Mouse (Mus musculus): ENCODE measurements around the gene Rasgef1b. TPM values are rescaled to one million over a fixed set of nuclear protein-coding genes. Genes with fewer than 3 reads are reported as not detected.

Gene Rasgef1b
- total and polyA plus RNA-seq, 2 experiments = 4.0 to 20.4 TPM

DNA sequence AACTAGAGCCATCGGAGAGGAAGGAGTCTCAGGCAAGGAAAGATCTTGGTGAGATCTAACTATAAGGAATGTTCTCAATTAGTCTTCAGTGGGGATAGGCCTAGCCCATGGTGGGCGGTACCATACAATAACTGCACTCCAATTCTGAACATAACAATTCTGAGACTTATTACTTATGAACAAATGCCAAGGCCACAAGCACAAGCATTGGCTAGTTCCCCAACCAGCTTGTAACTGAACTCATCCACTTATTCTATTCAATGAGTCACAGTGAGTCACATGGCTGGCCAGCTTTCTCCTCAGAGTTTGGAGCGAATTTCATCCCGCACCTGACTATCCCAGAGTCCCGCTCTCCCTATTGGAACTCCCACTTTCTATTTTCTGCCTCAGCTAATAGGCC is 533.4 kb downstream of the Rasgef1b start:
- WGBS = 98% methylated on average over 5 of the region's 5 CpGs
- no peak for TF ChIP-seq POLR2A (IDR thresholded peaks at IDR 0.05; ENCODE audit: extremely low read depth, insufficient read depth, low read length)
- TF ChIP-seq CTCF (IDR thresholded peaks at IDR 0.05; ENCODE audit: low read depth, low read length) = no peak
- DNase-seq (ENCODE audit: extremely low read depth, low read depth, low spot score) = no peak
- H3K36me3 ChIP-seq (ENCODE audit: control insufficient read depth, insufficient read depth, low read length) = no peaks in the 10 kb centered on the region
- H3K4me3 ChIP-seq (ENCODE audit: insufficient read depth, low read depth, low read length) = no peak overlapping the region
- no peak overlapping the region for H3K9ac ChIP-seq (ENCODE audit: low read depth, low read length)
- no peaks in the 10 kb centered on the region for H3K4me1 ChIP-seq (ENCODE audit: control insufficient read depth, insufficient read depth, low read length)
- H3K79me2 ChIP-seq (ENCODE audit: control insufficient read depth, insufficient read depth, low read length) = no peaks in the 10 kb centered on the region
- H3K27ac ChIP-seq (replicated peaks; ENCODE audit: insufficient read depth, low read depth, low read length) = no peak overlapping the region
- no peaks in the 10 kb centered on the region for H3K27me3 ChIP-seq (ENCODE audit: control insufficient read depth, insufficient read depth, low read length)

GRCm38 (mm10) chr5:99190941-99191800 is 537.7 kb downstream of the Rasgef1b start:
- no peak overlapping the region for H3K4me3 ChIP-seq (ENCODE audit: insufficient read depth, low read depth, low read length)
- TF ChIP-seq CTCF (IDR thresholded peaks at IDR 0.05; ENCODE audit: low read depth, low read length) (no peak), POLR2A (IDR thresholded peaks at IDR 0.05; ENCODE audit: extremely low read depth, insufficient read depth, low read length) (no peak)
- peaks cover 3% of the 10 kb centered on the region; the same call in 1 of the 2 replicates for H3K27me3 ChIP-seq (ENCODE audit: control insufficient read depth, insufficient read depth, low read length)
- no peak overlapping the region for H3K9ac ChIP-seq (ENCODE audit: low read depth, low read length)
- H3K79me2 ChIP-seq (ENCODE audit: control insufficient read depth, insufficient read depth, low read length) = no peaks in the 10 kb centered on the region
- no peaks in the 10 kb centered on the region for H3K36me3 ChIP-seq (ENCODE audit: control insufficient read depth, insufficient read depth, low read length)
- DNase-seq (ENCODE audit: extremely low read depth, low read depth, low spot score) = no peak
- no peaks in the 10 kb centered on the region for H3K4me1 ChIP-seq (ENCODE audit: control insufficient read depth, insufficient read depth, low read length)
- 75% methylated on average over 26 of the region's 26 CpGs for WGBS
- no peak overlapping the region for H3K27ac ChIP-seq (replicated peaks; ENCODE audit: insufficient read depth, low read depth, low read length)

- no peak for TF ChIP-seq CTCF (IDR thresholded peaks at IDR 0.05; ENCODE audit: low read depth, low read length)
- TF ChIP-seq POLR2A (IDR thresholded peaks at IDR 0.05; ENCODE audit: extremely low read depth, insufficient read depth, low read length) = no peak
- H3K79me2 ChIP-seq (ENCODE audit: control insufficient read depth, insufficient read depth, low read length) = no peaks in the 10 kb centered on the region
- H3K36me3 ChIP-seq (ENCODE audit: control insufficient read depth, insufficient read depth, low read length) = no peaks in the 10 kb centered on the region
- DNase-seq (ENCODE audit: extremely low read depth, low read depth, low spot score) = no peak
- H3K9ac ChIP-seq (ENCODE audit: low read depth, low read length) = no peak overlapping the region
- H3K4me1 ChIP-seq (ENCODE audit: control insufficient read depth, insufficient read depth, low read length) = no peaks in the 10 kb centered on the region
- 90% methylated on average over 7 of the region's 7 CpGs for WGBS
- H3K4me3 ChIP-seq (ENCODE audit: insufficient read depth, low read depth, low read length) = no peak overlapping the region
- H3K27ac ChIP-seq (replicated peaks; ENCODE audit: insufficient read depth, low read depth, low read length) = no peak overlapping the region
- peaks cover 3% of the 10 kb centered on the region; the same call in 1 of the 2 replicates for H3K27me3 ChIP-seq (ENCODE audit: control insufficient read depth, insufficient read depth, low read length)
Measured at GRCm38 (mm10) chr5:99183637-99184036, 545.2 kb downstream of the Rasgef1b start.

DNA sequence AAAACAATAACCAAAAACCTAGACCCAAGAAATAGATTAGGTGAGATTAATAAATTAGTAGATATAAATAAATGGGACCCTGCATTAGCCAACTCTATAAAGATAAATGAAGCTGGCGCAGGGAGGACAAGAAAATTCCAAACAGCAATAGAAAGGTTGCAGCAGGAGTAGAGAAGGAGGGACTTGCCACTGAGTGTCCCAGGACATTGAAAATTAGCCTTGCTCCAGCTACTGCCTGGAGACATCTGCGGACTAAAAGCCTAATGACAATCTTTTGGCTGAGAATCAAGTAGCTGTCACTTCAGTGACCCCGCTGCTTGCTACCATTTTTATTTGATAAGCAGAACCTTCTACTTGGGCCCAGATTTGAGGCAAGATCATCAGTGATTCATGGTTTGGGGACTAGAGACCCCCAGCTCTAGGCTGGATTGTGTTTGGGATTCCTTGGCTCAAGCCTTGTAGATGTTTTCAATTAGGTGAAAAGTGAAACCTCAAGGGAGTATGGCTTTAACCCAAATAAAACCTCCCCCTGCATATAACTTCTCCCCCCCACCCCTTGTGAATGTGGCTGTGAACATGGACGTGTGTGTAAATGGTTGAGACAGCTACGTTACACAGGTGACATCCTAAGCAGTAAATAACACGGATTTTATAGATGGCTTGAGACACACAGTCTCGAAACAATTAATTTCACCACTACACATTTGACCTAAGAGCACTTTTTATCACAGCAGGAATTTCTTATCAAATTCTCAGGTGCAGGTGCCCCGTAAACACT is 554.1 kb downstream of the Rasgef1b start:
- no peak overlapping the region for H3K27ac ChIP-seq (replicated peaks; ENCODE audit: insufficient read depth, low read depth, low read length)
- no peaks in the 10 kb centered on the region for H3K4me1 ChIP-seq (ENCODE audit: control insufficient read depth, insufficient read depth, low read length)
- 79% methylated on average over 8 of the region's 8 CpGs for WGBS

DNA sequence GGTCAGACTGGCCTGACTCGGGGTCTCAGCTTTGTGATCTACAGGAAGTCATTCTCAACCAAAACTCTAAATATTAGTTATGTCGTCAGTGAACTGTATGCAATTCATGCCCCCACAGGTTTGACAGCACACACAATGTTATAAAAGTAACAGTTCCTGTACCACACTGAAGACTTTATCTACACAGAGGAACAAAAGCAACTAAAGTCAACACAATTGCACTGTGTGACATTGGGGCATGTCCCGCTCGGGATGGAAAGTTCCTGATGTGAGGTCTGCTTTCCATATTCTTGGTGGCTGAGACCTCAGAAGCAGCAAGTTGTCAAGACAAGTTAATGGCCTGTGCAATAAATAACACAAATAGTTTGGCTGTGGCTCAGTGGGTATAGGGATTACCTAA is 559.0 kb downstream of the Rasgef1b start:
- no peak for TF ChIP-seq POLR2A (IDR thresholded peaks at IDR 0.05; ENCODE audit: extremely low read depth, insufficient read depth, low read length)
- TF ChIP-seq CTCF (IDR thresholded peaks at IDR 0.05; ENCODE audit: low read depth, low read length) = no peak
- 77% methylated on average over 4 of the region's 4 CpGs for WGBS
- Histone ChIP-seq H3K79me2 (ENCODE audit: control insufficient read depth, insufficient read depth, low read length) (no peaks in the 10 kb centered on the region), H3K27me3 (ENCODE audit: control insufficient read depth, insufficient read depth, low read length) (no peaks in the 10 kb centered on the region), H3K9ac (ENCODE audit: low read depth, low read length) (no peak overlapping the region), H3K4me3 (ENCODE audit: insufficient read depth, low read depth, low read length) (no peak overlapping the region), H3K36me3 (ENCODE audit: control insufficient read depth, insufficient read depth, low read length) (no peaks in the 10 kb centered on the region), H3K27ac (replicated peaks; ENCODE audit: insufficient read depth, low read depth, low read length) (no peak overlapping the region), H3K4me1 (ENCODE audit: control insufficient read depth, insufficient read depth, low read length) (no peaks in the 10 kb centered on the region)
- no peak for DNase-seq (ENCODE audit: extremely low read depth, low read depth, low spot score)

More for the DNA sequence above, 554.1 kb downstream of the Rasgef1b start:
- no peaks in the 10 kb centered on the region for H3K27me3 ChIP-seq (ENCODE audit: control insufficient read depth, insufficient read depth, low read length)
- H3K36me3 ChIP-seq (ENCODE audit: control insufficient read depth, insufficient read depth, low read length) = no peaks in the 10 kb centered on the region
- H3K9ac ChIP-seq (ENCODE audit: low read depth, low read length) = no peak overlapping the region
- H3K4me3 ChIP-seq (ENCODE audit: insufficient read depth, low read depth, low read length) = no peak overlapping the region
- no peak for TF ChIP-seq CTCF (IDR thresholded peaks at IDR 0.05; ENCODE audit: low read depth, low read length)
- TF ChIP-seq POLR2A (IDR thresholded peaks at IDR 0.05; ENCODE audit: extremely low read depth, insufficient read depth, low read length) = no peak
- H3K79me2 ChIP-seq (ENCODE audit: control insufficient read depth, insufficient read depth, low read length) = no peaks in the 10 kb centered on the region
- DNase-seq (ENCODE audit: extremely low read depth, low read depth, low spot score) = no peak

Data from liver, adult 2 months (tissue).